Mouse (Mus musculus) CD4-positive, CD25-positive, alpha-beta regulatory T cell, adult 2 months (primary cell): Measurements from ENCODE around the gene Rps11.
"Not testable (repeated sequence)": the region's sequence is repeated elsewhere in the genome, so short reads cannot be mapped to it uniquely, and the experiment has no call there.

Experiments
- DNase-seq: peaks from one replicate; pipeline ENCODE4 v3.0.0-alpha.2; 2012; ENCODE audit warnings: low read depth, low spot score

The Rps11 gene

GRCm38 (mm10) chr7:45154096-45154992 lies 30.1 kb upstream of the Rps11 start, which contains the start of the genes Pih1d1 and Aldh16a1:
Gene Pih1d1, plus strand, starts transcription at chr7:45154303.
Gene Aldh16a1, minus strand, starts transcription at chr7:45154584.
- DNase-seq, result peak; percentile 99

GRCm38 (mm10) chr7:45153586-45153985 lies 29.3 kb upstream of the Rps11 start:
- DNase-seq, result no peak

- not testable (repeated sequence) for DNase-seq
Measured at GRCm38 (mm10) chr7:45153052-45153451, 28.8 kb upstream of the Rps11 start.

- no peak for DNase-seq
Measured at GRCm38 (mm10) chr7:45151303-45151702, 27.1 kb upstream of the Rps11 start.

- no peak for DNase-seq
Measured at GRCm38 (mm10) chr7:45150321-45150720, 26.1 kb upstream of the Rps11 start.

GRCm38 (mm10) chr7:45149545-45149944 lies 25.3 kb upstream of the Rps11 start:
- no peak for DNase-seq

- no peak for DNase-seq
Measured at GRCm38 (mm10) chr7:45148534-45149098, 24.4 kb upstream of the Rps11 start.

GRCm38 (mm10) chr7:45147899-45148298 lies 23.7 kb upstream of the Rps11 start:
- no peak for DNase-seq

GRCm38 (mm10) chr7:45147267-45147666 lies 23.0 kb upstream of the Rps11 start:
- DNase-seq, result no peak

GRCm38 (mm10) chr7:45145460-45145859 lies 21.2 kb upstream of the Rps11 start:
- no peak for DNase-seq

- no peak for DNase-seq
Measured at GRCm38 (mm10) chr7:45144368-45145174, 20.3 kb upstream of the Rps11 start.

GRCm38 (mm10) chr7:45141914-45142313 lies 17.7 kb upstream of the Rps11 start:
- no peak for DNase-seq

GRCm38 (mm10) chr7:45141319-45141718 lies 17.1 kb upstream of the Rps11 start:
- DNase-seq, result no peak

GRCm38 (mm10) chr7:45139904-45140723 lies 15.9 kb upstream of the Rps11 start:
- DNase-seq, result no peak

- no peak for DNase-seq
Measured at GRCm38 (mm10) chr7:45138403-45138802, 14.2 kb upstream of the Rps11 start.

- peak; percentile 52 for DNase-seq
Measured at GRCm38 (mm10) chr7:45137171-45138006, 13.2 kb upstream of the Rps11 start.

- DNase-seq, result peak; percentile 96
Measured at GRCm38 (mm10) chr7:45135993-45136567, 11.8 kb upstream of the Rps11 start, which contains the start of the genes Gm45713 and Flt3l. Gene Gm45713, minus strand, starts transcription at chr7:45136231. Gene Flt3l, minus strand, starts transcription at chr7:45136432.

GRCm38 (mm10) chr7:45135370-45135769 lies 11.1 kb upstream of the Rps11 start:
- DNase-seq, result peak; percentile 57

GRCm38 (mm10) chr7:45134544-45135026 lies 10.3 kb upstream of the Rps11 start:
- peak; percentile 79 for DNase-seq
